Mouse (Mus musculus): ENCODE measurements at regions not wholly inside any gene's neighbourhood (a gene's known extent, or its start where the extent isn't known, plus 50 kb on each side); places are given as distances from the start of the nearest gene placed in this dataset.
"Not testable (repeated sequence)": the region's sequence is repeated elsewhere in the genome, so short reads cannot be mapped to it uniquely, and the experiment has no call there.

- no peak for DNase-seq
These were observed 186.3 kb downstream of the 1810013L24Rik start for GRCm38 (mm10) chr16:9016040-9016761.

- no peak for DNase-seq
These were observed 186.8 kb downstream of the 1810013L24Rik start for GRCm38 (mm10) chr16:9016762-9017086.

- no peak for DNase-seq
These were observed 200.8 kb downstream of the 1810013L24Rik start for GRCm38 (mm10) chr16:9030717-9031116.

GRCm38 (mm10) chr16:9043271-9043670 is 213.4 kb downstream of the 1810013L24Rik start:
- no peak for DNase-seq

- DNase-seq: no peak
These were observed 217.0 kb downstream of the 1810013L24Rik start for GRCm38 (mm10) chr16:9046864-9047263.

- no peak for DNase-seq
These were observed 224.5 kb downstream of the 1810013L24Rik start for GRCm38 (mm10) chr16:9054415-9054814.

GRCm38 (mm10) chr16:9056430-9056829 is 226.5 kb downstream of the 1810013L24Rik start:
- DNase-seq: no peak

- no peak for DNase-seq
These were observed 241.6 kb downstream of the 1810013L24Rik start for GRCm38 (mm10) chr16:9071526-9071925.

GRCm38 (mm10) chr16:9071956-9072355 is 242.1 kb downstream of the 1810013L24Rik start:
- not testable (repeated sequence) for DNase-seq

- DNase-seq: no peak
These were observed 244.4 kb downstream of the 1810013L24Rik start for GRCm38 (mm10) chr16:9074295-9074694.

- no peak for DNase-seq
These were observed 247.6 kb downstream of the 1810013L24Rik start for GRCm38 (mm10) chr16:9077451-9077850.

GRCm38 (mm10) chr16:9078405-9078942 is 248.6 kb downstream of the 1810013L24Rik start:
- no peak for DNase-seq

- no peak for DNase-seq
These were observed 253.1 kb downstream of the 1810013L24Rik start for GRCm38 (mm10) chr16:9083040-9083439.

- no peak for DNase-seq
These were observed 253.8 kb downstream of the 1810013L24Rik start for GRCm38 (mm10) chr16:9083740-9084139.

- no peak for DNase-seq
These were observed 254.7 kb downstream of the 1810013L24Rik start for GRCm38 (mm10) chr16:9084581-9084980.

- no peak for DNase-seq
These were observed 255.2 kb downstream of the 1810013L24Rik start for GRCm38 (mm10) chr16:9085133-9085532.

- no peak for DNase-seq
These were observed 256.1 kb downstream of the 1810013L24Rik start for GRCm38 (mm10) chr16:9085977-9086376.

GRCm38 (mm10) chr16:9091790-9092189 is 261.9 kb downstream of the 1810013L24Rik start:
- DNase-seq: no peak

GRCm38 (mm10) chr16:9092191-9092848 is 262.4 kb downstream of the 1810013L24Rik start:
- no peak for DNase-seq

- no peak for DNase-seq
These were observed 263.7 kb downstream of the 1810013L24Rik start for GRCm38 (mm10) chr16:9093593-9093992.

- DNase-seq: no peak
These were observed 264.3 kb downstream of the 1810013L24Rik start for GRCm38 (mm10) chr16:9094201-9094600.

- DNase-seq: no peak
These were observed 276.3 kb downstream of the 1810013L24Rik start for GRCm38 (mm10) chr16:9106211-9106610.

GRCm38 (mm10) chr16:9106676-9107075 is 276.8 kb downstream of the 1810013L24Rik start:
- not testable (repeated sequence) for DNase-seq

- no peak for DNase-seq
These were observed 283.9 kb downstream of the 1810013L24Rik start for GRCm38 (mm10) chr16:9113801-9114200.

Data from cerebellum, postnatal 14 days (tissue).